Mouse (Mus musculus) urinary bladder, adult 2 months (tissue): ENCODE measurements around the gene 4930415O20Rik. TPM values are rescaled to one million over a fixed set of nuclear protein-coding genes. Genes with fewer than 3 reads are reported as not detected.
"Not testable (repeated sequence)": the region's sequence is repeated elsewhere in the genome, so short reads cannot be mapped to it uniquely, and the experiment has no call there.

ENCODE experiments used
- DNase-seq: peaks from one replicate; pipeline ENCODE4 v3.0.0; 2022; ENCODE audit warnings: low spot score
- polyA plus RNA-seq: library from polyadenylated mRNA; depleted of rRNA; stranded (reverse); fragments of >200 nt; gene quantifications from 2 replicates; pipeline ENCODE4 v1.2.3, GENCODE M21; 2012

Gene 4930415O20Rik
- polyA plus RNA-seq, 1 experiment: not detected

DNA sequence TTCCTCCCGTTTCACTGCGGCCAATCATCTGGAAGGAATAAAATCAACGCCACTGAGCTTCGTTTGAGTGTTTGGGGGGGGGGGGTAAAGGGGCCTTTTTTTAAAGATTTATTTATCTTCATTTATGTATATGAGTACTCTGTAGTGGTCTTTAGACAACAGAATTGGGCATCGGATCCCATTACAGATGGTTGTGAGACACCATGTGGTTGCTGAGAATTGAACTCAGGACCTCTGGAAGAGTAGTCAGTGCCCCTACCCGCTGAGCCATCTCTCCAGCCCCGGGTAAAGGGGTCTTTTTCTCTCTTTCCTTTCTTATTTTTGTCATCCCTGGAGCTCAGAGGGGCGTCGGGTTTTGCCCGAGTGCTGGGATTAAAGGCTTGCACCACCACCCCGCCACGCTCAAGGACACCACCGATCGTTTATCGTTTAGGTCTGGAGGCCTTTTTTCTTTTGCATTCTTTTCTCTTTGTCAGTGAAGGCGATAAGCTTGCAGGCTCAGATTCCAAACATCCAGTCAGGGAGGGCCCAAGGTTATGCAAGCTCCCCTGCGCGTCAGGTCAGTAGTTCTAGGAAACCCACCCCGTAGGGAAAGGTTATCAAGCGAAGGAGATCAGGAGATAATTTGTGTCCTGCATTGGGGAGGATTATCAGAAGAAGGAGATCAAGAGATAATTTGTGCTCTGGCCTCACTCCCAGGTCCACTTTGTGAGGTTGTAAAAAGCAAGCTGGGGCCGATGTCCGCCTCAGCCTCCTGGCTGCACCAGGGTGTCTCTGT lies 2.4 kb upstream of the 4930415O20Rik start:
- no peak for DNase-seq

DNA sequence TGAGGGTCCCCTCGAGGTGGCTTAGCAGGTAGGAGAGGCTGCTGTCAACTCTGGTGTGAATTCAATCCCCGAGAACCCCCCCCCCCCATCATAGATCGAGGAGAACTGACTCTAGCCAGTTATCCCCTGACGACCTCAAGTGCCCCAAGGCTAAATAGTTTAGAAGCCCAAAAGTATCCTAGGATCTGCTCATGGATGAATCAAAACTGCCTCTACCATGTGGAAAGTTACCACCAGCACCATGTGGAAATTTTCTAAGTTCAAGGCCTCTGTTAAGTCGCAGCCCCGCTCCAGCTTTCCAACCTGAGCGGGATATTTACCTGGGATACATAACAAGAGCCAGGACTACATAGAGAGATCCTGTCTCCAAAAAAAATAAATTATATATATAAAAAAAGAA lies 1.6 kb upstream of the 4930415O20Rik start:
- no peak for DNase-seq

DNA sequence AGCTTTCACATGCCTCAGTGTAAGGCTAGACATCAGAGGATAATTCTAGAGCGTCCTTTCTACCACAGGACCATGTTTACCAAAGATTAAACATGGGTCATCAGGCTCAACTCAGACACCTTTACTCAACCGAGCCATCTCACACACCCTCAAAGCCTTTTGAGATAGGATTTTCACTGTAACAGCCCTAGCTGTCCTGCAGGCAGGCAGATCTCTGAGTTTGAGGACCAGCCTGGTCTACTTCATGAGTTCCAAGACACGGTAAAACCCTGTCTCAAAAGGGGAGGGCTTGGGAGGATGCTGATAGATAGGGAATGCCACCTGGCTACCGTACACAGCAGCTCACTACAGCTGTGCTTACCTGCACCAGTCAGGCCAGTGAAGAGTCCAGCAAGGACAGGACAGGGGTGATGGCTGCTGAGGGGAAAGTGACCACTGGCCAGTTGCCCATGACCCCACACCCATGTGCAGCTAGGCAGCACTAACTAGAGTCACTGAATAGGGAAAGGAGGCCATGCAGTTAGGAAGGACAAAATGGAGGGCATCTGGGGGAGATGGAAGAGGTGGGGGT lies 924 bp upstream of the 4930415O20Rik start:
- no peak for DNase-seq

DNA sequence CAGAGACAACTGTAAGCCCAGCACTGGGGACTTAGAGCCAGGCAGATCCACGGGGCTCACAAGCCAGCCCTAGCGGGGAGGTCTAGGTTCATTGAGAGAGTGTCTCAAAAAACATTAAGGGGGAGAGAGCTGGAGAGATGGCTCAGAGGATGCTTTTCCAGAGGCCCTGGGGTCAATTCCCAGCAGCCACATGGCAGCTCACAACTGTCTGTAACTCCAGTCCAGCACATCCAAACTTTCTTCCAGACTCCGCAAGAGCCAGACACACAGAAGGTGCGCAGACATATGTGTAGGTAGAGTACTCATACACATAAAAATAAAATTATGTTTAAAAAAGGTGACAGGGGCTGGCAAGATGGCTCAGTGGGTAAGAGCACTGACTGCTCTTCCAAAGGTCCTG lies 2.5 kb downstream of the 4930415O20Rik start:
- no peak for DNase-seq

DNA sequence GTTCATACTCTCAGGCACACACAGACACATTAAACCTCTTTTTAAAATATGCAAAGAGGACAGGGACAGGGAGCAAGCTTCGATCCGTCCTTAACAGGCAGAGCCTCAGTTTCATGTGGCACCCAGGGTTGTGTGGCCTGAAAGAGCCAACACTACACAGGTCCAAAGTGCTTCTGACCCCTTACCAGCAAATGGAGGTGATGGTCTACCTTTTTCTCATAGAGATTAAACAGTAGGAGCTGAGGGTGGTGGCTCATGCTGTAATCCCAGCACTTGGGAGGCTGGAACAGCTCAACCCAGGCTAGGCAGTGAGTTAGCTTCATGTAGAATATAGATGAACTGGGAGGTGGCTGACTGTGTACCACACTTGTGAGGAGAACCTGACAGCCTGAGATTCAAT lies 8.5 kb downstream of the 4930415O20Rik start:
- no peak for DNase-seq

DNA sequence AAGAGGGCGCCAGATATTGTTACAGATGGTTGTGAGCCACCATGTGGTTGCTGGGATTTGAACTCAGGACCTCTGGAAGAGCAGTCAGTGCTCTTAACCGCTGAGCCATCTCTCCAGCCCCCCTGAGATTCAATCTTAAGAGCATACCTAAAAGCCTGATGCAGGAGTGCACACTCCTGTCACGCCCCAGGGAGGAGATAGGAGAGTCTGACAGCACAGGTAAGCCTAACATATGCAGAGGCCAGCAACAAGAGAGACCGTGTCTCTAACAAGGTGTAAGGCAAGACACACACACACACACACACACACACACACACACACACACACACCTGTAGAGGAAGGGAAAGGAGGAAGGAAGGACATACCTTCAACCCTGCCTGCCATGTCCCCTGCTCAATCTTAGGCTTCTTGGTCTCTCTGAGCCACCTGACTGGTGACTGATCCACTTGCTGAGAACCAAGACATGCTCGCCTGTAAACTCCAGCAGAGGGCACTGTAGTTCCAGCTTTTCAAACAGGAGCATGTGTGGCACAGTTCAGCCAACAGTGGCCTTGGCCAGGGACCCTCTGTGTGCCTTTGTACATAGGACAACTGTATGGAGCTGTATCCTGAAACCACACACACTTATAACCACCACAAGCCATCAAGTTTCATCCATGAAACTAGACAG lies 9.1 kb downstream of the 4930415O20Rik start:
- peak; percentile 39 for DNase-seq

DNA sequence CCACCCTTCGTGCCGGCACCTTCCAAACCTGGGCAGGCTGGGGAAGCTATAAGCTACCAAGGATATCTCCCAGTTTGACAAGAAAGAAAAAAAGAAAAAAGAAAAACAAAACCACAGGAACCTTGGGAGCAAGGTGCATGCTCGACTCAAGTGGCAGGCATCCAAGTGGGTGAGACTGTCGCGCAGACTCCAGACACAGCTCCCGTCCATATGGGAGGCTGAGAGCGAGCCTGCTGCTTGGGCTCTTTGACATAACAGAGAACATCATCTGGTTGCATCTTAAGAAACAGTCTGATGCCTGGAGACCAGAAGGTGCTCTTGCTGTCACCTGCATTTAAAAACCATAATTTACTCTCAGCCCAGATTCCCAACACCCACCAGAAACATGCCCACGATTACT lies 11.6 kb downstream of the 4930415O20Rik start:
- DNase-seq: no peak

DNA sequence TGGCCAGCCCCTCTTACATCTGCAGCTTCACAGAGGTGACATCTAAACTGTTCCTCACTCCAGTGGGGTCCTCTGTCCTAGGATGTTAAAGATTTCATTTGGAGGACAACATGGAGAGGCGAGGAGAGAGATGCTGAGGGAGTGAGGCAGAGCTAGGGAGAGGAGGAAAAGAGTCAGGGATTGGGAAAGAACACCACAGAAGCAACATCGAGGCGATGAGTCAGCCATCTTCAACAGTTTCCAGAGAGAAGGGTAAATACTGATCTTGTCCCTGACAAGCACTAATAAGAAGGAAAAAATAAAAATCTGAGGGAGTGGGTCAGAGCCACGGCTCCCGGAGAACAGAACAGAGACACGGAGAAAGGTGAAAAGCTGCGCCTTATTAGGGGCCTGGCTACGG lies 12.2 kb downstream of the 4930415O20Rik start:
- no peak for DNase-seq

DNA sequence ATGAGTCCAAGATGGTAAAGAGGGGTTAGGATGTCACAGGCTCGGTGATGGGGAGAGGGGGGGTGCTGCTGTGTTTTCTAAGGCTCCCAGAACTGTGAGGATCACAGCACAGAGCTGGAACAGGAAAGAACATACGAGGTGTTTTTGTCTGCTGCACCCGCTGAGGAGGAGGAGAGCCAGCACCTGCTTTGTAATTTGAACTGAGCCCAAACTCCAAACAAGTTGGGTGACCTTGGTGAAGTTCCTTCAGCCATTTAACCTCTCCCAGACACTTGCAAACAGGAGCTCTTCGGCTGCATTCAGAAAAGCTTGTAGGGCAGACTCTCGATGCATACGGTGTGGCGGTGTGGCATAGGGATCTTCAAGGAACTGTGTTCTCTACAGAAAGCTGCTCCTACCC lies 14.6 kb downstream of the 4930415O20Rik start:
- DNase-seq: no peak

DNA sequence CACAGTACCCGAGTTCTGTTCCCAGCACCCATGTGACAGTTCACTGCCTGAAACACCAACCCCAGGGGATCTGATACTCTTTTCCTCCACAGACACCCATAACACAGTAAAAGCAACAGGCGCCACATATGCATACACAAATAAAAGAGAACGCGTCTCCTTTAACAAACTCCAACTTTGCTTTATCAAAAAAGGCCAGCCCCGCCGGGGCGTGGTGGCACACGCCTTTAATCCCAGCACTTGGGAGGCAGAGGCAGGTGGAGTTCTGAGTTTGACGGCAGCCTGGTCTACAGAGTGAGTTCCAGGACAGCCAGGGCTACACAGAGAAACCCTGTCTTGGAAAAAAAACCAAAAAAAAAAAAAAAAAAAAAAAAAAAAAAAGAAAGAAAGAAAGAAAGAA lies 15.3 kb downstream of the 4930415O20Rik start:
- DNase-seq: not testable (repeated sequence)

DNA sequence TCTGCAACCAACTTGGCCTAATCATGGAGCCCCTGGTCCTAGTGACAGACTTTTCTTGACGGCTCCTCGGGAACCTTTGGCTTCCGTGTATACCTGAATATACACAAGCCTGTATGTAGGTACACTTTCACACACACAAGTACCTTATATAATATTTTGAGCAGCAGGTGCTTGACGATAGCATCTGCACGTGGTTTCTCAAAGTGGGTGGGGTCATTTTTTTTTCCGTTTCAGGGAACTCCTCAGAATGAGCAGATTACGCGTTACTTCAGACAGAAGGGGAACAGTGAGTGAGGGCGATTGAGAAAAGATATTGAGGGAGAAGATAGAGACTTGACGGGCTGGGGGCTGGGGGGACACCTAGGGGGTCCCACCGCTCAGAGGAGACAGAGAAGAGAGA lies 16.9 kb downstream of the 4930415O20Rik start:
- DNase-seq: no peak

DNA sequence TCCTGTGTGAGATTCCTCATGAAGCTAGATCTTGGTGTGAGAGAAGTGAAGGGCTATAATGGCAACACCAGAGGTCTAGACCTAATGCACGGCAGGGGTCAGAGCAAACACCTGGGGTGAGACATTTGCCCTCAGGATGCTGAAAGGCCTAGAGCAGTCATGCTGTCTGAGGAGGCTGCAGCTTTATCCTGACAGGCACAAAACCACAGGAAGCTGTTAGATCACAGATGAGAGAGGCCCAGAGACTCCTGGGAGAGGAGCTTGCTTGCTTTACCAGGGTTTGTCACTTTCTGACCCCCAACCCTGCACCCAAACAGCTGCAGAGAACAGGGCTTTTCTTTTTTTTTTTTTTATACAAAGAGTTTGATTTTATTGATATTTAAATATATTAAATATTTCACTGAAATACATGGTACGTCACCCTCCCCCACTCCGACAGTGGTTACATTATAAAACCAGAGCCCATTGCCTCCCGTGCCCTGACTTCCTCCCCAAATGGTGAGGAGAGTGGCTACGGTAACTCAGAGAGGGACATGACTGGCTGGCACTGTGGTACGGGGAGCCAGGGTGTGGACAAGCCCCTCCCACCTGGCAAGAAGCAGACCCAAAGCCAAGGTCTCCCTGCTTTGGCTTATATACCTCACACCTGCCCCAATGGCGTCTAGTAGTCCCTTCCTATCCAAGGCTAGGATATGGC lies 19.0 kb downstream of the 4930415O20Rik start:
- DNase-seq: no peak

DNA sequence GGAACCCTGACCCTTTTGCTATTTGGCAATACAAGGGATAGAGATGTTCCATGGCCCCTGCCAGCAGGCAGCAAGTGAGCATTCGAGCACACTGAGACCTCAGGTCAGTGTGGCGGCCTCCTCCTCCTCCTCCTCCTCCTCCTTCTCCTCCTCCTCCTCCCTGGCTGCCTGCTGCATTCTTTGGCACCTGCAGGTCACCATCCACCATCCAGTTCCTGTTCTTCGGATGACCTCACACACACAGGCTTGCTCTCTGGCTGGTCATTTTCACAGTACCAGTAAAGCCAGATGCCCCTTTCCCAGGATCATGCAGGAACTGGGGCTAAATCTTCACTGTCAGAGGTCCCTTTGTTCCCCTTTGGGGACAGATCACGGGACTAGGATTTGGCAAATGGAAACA lies 20.6 kb downstream of the 4930415O20Rik start:
- DNase-seq: no peak

DNA sequence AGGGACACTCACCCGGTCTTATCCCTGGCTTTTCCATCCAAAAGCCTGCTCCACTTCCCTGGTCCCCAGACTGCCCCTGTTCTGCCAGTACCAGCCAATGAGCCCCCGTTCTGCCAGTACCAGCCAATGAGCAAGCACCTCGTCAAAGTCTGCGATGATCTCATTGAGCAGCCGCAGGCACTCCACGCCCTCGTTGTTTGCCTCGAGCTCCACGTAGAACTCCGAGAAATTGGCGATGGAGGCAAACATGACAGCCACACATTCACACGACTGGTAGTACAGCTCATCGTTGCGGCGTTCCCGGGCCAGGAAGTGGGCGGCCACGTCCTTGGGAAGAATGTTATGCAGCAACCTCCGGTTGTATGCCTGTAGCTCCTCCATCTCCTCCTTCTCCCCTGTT lies 23.4 kb downstream of the 4930415O20Rik start:
- DNase-seq: no peak

DNA sequence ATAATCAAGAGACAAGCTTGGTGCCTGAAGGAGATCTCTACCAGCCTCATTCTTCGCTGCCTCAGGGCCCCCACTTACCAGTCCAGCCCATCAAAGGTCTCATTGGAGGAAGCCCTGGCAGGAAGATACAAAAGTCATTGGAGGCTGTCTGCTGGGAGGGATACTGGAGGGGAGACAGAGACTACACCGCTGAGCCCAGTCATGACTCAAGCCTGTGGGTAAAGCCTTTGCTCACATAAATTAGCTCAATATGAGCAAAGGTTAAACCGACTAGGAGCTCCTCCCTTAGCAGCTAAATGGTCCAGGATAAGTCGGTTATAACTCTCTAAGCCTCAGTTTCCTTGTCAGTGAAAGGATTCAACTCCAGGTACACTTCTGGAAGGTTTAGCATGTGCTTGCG lies 24.2 kb downstream of the 4930415O20Rik start:
- no peak for DNase-seq

DNA sequence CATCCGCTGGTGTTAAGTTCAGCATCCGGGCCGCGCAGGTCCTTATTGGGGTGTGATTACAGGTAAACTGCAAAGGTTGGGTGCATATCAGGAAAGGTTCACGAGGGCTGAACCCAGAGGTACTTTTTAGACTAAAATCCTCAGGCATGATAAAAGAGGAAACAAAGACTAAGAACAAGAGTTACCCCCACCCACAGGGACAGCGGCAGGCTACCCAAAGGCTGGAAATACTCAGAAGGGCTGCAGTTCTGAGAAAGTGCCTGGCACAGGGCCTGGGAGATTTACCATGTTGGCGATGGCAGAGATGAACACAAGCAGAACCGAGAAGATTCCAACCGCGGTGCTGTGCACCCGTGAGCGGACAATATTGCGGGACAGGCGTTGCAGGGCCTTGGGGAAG lies 25.8 kb downstream of the 4930415O20Rik start:
- no peak for DNase-seq

DNA sequence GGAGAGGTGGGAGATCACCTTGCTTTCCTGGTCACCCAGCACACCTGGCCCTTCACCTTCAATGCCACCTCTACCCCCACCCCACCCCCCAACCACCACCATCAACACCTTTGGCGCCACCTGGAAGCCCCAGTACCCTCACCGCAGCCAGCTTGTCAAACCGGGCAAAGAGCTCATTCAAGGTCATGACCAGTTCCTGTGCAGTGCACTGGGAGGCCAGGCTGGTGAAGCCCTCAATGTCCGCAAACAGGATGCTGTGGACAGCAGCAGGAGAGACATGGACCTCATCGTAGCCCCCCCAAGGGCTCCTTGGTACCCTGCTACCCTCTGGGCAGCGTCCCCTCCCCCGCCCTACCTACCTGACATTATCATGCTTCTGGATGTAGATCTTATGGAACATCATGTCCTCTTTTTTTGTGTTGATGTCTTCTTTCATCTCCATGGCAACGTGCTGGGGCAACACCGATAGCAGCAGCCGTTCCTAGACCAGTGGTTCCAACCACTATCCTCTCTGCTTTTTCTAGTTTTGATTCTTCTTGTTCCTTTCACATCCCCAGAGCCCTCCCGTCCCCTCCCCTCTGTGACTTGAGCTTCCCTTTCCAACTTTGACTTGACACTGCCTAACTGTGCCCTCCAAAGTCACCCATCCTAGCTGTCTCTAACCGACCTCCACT lies 29.4 kb downstream of the 4930415O20Rik start:
- no peak for DNase-seq

DNA sequence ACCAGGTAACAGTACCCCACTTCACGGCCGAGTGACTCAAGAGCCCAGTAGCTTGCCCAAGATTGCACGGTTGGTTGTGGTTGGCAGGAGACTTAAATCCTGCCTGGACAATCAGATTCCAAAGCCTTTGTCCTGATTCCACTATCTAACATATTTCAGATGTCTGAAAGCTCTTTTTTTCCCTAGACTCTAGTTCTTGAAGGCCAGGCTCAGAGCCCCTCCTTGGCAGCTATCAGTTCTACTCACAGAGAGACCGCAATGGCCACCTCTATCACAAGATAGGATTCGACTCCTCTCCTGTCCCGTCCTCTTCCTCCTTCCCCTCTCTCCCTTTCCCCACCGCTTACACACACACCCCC lies 31.0 kb downstream of the 4930415O20Rik start:
- DNase-seq: no peak

DNA sequence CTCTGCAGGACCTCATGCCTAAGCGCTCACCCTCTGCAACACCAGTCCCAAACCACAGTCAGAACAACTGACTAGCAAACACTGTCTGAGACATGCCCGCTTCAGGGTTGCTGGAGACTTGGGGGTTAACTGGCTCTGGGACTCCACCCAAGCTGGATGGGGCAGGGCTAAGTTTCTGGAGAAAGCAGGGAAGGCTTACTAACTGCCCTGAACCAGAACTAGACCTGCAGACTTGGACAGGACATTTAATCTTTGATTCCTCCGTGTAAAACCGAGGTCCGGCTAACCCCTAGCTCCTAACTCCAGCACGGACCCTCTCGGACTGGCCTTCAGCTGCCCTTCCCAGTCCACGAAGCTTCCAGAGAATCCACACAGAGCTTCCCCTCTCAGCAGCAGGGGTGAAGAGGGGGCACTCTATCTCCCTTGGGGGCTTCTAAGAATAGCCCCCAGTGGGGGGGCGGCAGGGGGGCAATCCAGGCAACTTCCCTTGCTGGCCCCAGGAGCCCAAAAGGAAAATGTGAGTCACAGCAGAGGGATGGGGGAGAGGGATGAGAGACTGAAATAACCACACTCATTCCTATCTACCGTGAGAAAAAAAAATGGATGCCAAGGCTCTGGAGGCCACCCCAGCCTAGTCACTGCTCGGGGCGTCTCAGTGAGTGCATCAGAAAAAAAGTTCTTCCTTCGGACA lies 31.5 kb downstream of the 4930415O20Rik start:
- DNase-seq: no peak

DNA sequence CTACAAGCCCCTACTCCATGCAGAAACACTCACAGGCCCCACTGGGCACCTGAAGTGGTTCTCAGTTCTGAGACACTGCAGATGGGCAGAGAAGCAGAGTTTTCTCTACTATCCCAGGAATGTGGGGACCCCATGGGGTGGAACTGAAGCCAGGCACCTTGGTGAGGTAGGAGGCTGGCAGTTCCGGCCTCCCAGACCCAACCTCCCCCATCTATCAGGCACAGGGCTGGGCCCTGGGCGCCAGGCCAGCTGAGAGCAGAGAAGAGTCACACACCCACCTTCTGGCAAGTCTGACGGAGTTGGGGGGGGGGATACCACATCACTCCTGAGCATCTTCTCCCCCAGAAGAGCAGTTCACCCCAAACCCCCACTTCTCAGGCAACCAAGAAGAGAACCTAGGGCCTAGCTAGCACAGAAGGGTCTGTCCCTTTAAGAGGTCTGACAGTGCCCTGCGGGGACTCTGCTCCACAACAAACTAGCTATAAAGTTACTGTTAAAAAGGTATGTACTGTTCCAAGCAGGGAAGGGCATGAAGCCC lies 32.2 kb downstream of the 4930415O20Rik start:
- DNase-seq: no peak

DNA sequence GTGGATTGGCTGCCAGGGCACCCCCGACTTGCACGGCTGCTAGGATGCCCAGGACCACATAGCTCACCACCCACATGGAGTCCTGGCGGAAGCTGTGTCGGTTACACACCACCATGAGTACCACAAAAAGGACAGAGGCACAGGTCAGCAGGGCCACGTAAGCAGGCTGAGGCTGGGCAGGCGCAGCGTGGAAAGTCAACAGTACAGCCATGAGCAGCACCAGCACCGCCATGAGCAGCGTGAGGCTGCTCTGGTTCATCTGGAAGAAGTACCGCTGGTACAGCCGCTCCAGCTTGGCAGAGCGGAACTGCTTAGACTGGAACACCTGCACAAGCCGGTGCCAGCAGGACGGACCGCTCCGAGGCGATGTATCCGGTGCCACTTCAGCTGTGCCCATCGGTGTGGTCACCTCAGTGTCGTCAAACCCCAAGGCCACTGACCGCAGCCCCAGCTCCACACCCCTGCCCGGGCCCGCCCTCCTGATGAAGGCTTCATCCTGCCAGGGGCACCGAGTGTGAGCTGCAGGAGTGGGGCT lies 33.3 kb downstream of the 4930415O20Rik start:
- DNase-seq: no peak
